8 mouse cellular contexts compared by ENCODE assay signal in the genomic region with DNA sequence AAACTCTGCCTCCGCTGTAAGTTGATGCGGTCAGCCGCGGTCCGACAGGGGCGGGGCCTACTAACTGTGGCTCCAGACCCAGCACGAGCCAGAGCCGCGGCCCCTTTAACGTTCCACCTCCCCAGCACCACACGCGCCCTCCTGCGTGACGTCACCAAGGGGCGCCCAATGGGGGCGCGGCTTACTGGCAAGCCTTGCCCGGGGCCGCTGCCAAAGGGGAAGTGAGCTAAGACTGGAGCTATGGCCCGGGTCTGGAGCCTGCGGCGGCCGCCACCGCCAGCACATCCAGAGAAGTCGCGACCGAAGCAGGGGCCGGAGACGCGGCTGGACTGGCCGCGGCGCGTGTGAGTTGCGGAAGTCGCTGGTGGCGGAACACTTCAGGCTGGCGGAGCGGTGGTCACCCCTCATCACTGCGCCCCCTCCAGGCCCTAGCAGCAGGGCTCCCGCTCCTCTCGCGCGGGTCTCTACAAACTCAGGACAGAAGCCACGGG. TPM values are rescaled to one million over a fixed set of nuclear protein-coding genes. Genes with fewer than 3 reads are reported as not detected.
DNase-seq lines count a peak whose midpoint lies in the region; ATAC-seq lines count a peak whose summit lies in the region.

Efcab14 (plus strand) TSS at position 194 of the 491 bp plus-strand sequence.

- peaks cover 2% of the 10 kb centered on the region; the same call in 1 of the 2 replicates for H3K4me1 ChIP-seq in hindbrain, embryonic 11.5 days (replicated peaks; ENCODE audit: control insufficient read depth, insufficient read depth, low read length)

- H3K27ac ChIP-seq in hindbrain, embryonic 11.5 days (ENCODE audit: low read depth, low read length) = peak within 1 kb of the TSS; percentile 51; the same call in 1 of the 2 replicates

- DNase-seq in Muller cell, postnatal 12 days (ENCODE audit: inconsistent ontology term) = peak; percentile 100
- DNase-seq in cerebellum, adult 9-11 months = peak; percentile 97
- peak; percentile 91 to 98 for DNase-seq in frontal cortex, adult 2 months (ENCODE audit: extremely low spot score in 1 of 2, low spot score in 1 of 2)
- DNase-seq in hindbrain, embryonic 11.5 days (ENCODE audit: low spot score) = peak; percentile 99
- peak; percentile 98 to 99 for DNase-seq in layer of hippocampus, postnatal 10 days (ENCODE audit: low spot score in 2 of 2)
- peak; percentile 99 for DNase-seq in lung, postnatal 10 days
- DNase-seq in ovary, postnatal 36 days (ENCODE audit: low spot score) = peak; percentile 97
- peak; percentile 95 for DNase-seq in thymus, postnatal 25 days

- peak within 1 kb of the TSS; percentile 65 for H3K9ac ChIP-seq in hindbrain, embryonic 11.5 days (ENCODE audit: low read depth, low read length)

- WGBS in hindbrain, embryonic 11.5 days = under 1% methylated on average over 36 of the region's 45 CpGs

- H3K4me3 ChIP-seq in hindbrain, embryonic 11.5 days (ENCODE audit: low read depth, low read length) = peak within 1 kb of the TSS; percentile 62

- H3K4me2 ChIP-seq in hindbrain, embryonic 11.5 days (replicated peaks; ENCODE audit: low read depth, low read length) = peak within 1 kb of the TSS; percentile 39

- peaks cover 3% of the 10 kb centered on the region; the same call in 1 of the 2 replicates for H3K36me3 ChIP-seq in hindbrain, embryonic 11.5 days (ENCODE audit: control insufficient read depth, insufficient read depth, low read length)

- ATAC-seq in hindbrain, embryonic 11.5 days (ENCODE audit: low FRiP score) = peak; percentile 100

- H3K9me3 ChIP-seq in hindbrain, embryonic 11.5 days (ENCODE audit: control insufficient read depth, low read length) = no peaks in the 10 kb centered on the region

- H3K27me3 ChIP-seq in hindbrain, embryonic 11.5 days (ENCODE audit: control insufficient read depth, insufficient read depth, low read length) = no peaks in the 10 kb centered on the region

RNA-seq across cellular contexts. Expression of gene Efcab14, which starts in this region (rescaled TPM):
- 35.9 and 37.1 TPM in 2 replicates for polyA plus RNA-seq in frontal cortex, adult 2 months (2012; rRNA removed)
- 39.9 and 45.0 TPM in 2 replicates for polyA plus RNA-seq in hindbrain, embryonic 11.5 days (2014; fragmentation: Nextera tagmentation; extraction: Ambion mirVana)
- total RNA-seq in layer of hippocampus, postnatal 10 days (2021) = 10 to 100 TPM; 32.0 to 34.8 TPM

Comparison
In these comparisons a context has a peak if more than half of its experiments do, and no peak if none do; other contexts are left out.
1. Peak in every context shown above with its lines: DNase-seq, ATAC-seq, H3K4me3 ChIP-seq and H3K27ac ChIP-seq.